Mouse (Mus musculus): Measurements from ENCODE around the gene Thsd4.

- TF ChIP-seq CTCF (IDR thresholded peaks at IDR 0.05; ENCODE audit: control insufficient read depth, insufficient read depth, insufficient read length) (no peak), MAX (IDR thresholded peaks at IDR 0.05) (no peak), MYOD1 (IDR thresholded peaks at IDR 0.05; ENCODE audit: control insufficient read depth, insufficient read length, low read depth) (no peak), MYOG (IDR thresholded peaks at IDR 0.05; ENCODE audit: control insufficient read depth, extremely low read depth, insufficient read length) (no peak), FOSL1 (IDR thresholded peaks at IDR 0.05; ENCODE audit: insufficient read depth, low read length, poor library complexity, severe bottlenecking) (no peak)
These were observed 579.3 kb downstream of the Thsd4 start for GRCm38 (mm10) chr9:59942501-59943085.
